Mouse (Mus musculus) bone marrow macrophage, adult 2 months (primary cell): ENCODE measurements around the gene Hoga1.

Source experiments
- CTCF ChIP-seq: IDR thresholded peaks from 2 replicates; pipeline ENCODE4 v1.5.1; 2012; ENCODE audit warnings: low read depth, mild to moderate bottlenecking, low read length, moderate library complexity
- POLR2A ChIP-seq: IDR thresholded peaks from 2 replicates; pipeline ENCODE4 v1.6.1; 2012; ENCODE audit warnings: mild to moderate bottlenecking, low read depth, low read length, borderline replicate concordance

- TF ChIP-seq POLR2A (no peak), CTCF (no peak)
Measured at GRCm38 (mm10) chr19:42051351-42051750, 5.9 kb downstream of the Hoga1 start.
